Mouse (Mus musculus) MEL (cell line): ENCODE data around the gene Btbd1. TPM values are rescaled to one million over a fixed set of nuclear protein-coding genes. Genes with fewer than 3 reads are reported as not detected.

Experiments
- DNase-seq: peaks from one replicate; pipeline ENCODE4 v3.0.0; 2011; ENCODE audit warnings: low read depth, low spot score
- H3K27ac ChIP-seq: 2 replicates; pipeline ENCODE4 v1.5.1; 2012; ENCODE audit warnings: low read depth, mild to moderate bottlenecking, control low read depth, low read length, moderate library complexity; ENCODE audit not compliant: control insufficient read depth
- H3K27me3 ChIP-seq, 2 experiments: fragments of 150-350 bp in 1 of 2; sonication (generic) in 1 of 2; 2 replicates each; pipeline ENCODE4 v1.6.1; 2012; ENCODE audit warnings: low read length in 2 of 2, mild to moderate bottlenecking in 2 of 2, improper control_type of control experiment in 1 of 2, moderate library complexity in 1 of 2; ENCODE audit not compliant: insufficient read depth in 2 of 2, control insufficient read depth in 1 of 2
- H3K36me3 ChIP-seq, 2 experiments: 2 replicates each; pipeline ENCODE4 v1.6.1; 2012 to 2014; ENCODE audit warnings: low read length in 2 of 2, improper control_type of control experiment in 1 of 2, inconsistent platforms in 1 of 2, mild to moderate bottlenecking in 1 of 2; ENCODE audit not compliant: insufficient read depth in 2 of 2, control insufficient read depth in 1 of 2
- H3K4me1 ChIP-seq, 2 experiments: fragments of 150-350 bp in 1 of 2; sonication (generic) in 1 of 2; 2 replicates each; pipeline ENCODE4 v1.6.1; 2012; ENCODE audit warnings: low read length in 2 of 2, improper control_type of control experiment in 1 of 2, mild to moderate bottlenecking in 1 of 2; ENCODE audit not compliant: insufficient read depth in 2 of 2, control insufficient read depth in 1 of 2
- H3K4me3 ChIP-seq, 2 experiments: fragments of 150-350 bp in 1 of 2; sonication (generic) in 1 of 2; 2 replicates each; pipeline ENCODE4 v1.5.1; 2012; ENCODE audit warnings: low read depth in 2 of 2, low read length in 2 of 2, mild to moderate bottlenecking in 2 of 2, moderate library complexity in 2 of 2, control low read depth in 1 of 2, improper control_type of control experiment in 1 of 2; ENCODE audit not compliant: control insufficient read depth in 1 of 2, insufficient read depth in 1 of 2
- H3K79me2 ChIP-seq: 2 replicates; pipeline ENCODE4 v1.6.1; 2012; ENCODE audit warnings: mild to moderate bottlenecking, low read length, moderate library complexity; ENCODE audit not compliant: control insufficient read depth, poor library complexity, insufficient read depth
- H3K9ac ChIP-seq: 2 replicates; pipeline ENCODE4 v1.6.1; 2012; ENCODE audit warnings: low read depth, mild to moderate bottlenecking, control low read depth, low read length, moderate library complexity; ENCODE audit not compliant: control insufficient read depth, poor library complexity, severe bottlenecking
- H3K9me3 ChIP-seq: fragments of 150-350 bp; sonication (generic); replicated peaks from 2 replicates; pipeline ENCODE4 v1.6.1; 2012; ENCODE audit warnings: mild to moderate bottlenecking, low read length, improper control_type of control experiment, moderate library complexity; ENCODE audit not compliant: insufficient read depth
- BHLHE40 ChIP-seq: IDR thresholded peaks from 2 replicates; pipeline ENCODE4 v1.6.1; 2012; ENCODE audit warnings: low read depth, mild to moderate bottlenecking, inconsistent platforms, low read length, improper control_type of control experiment, borderline replicate concordance
- CHD1 ChIP-seq: IDR thresholded peaks from 2 replicates; pipeline ENCODE4 v1.6.1; 2012; ENCODE audit warnings: low read depth, mild to moderate bottlenecking, inconsistent platforms, low read length, improper control_type of control experiment
- CHD2 ChIP-seq: IDR thresholded peaks from 2 replicates; pipeline ENCODE4 v1.6.1; 2011; ENCODE audit warnings: low read length, improper control_type of control experiment
- CTCF ChIP-seq, 3 experiments: IDR thresholded peaks in 2 of 3; conservative IDR thresholded peaks in 1 of 3; 2 replicates each; pipeline ENCODE4 v1.5.1; 2011 to 2012; ENCODE audit warnings: low read length in 3 of 3, low read depth in 2 of 3, mild to moderate bottlenecking in 2 of 3, improper control_type of control experiment in 1 of 3, inconsistent platforms in 1 of 3, mixed read lengths in 1 of 3, moderate library complexity in 1 of 3; ENCODE audit not compliant: control insufficient read depth in 1 of 3, insufficient read depth in 1 of 3, poor library complexity in 1 of 3, severe bottlenecking in 1 of 3
- E2F4 ChIP-seq: IDR thresholded peaks from 2 replicates; pipeline ENCODE4 v1.6.1; 2011; ENCODE audit warnings: low read depth, low read length, improper control_type of control experiment, borderline replicate concordance
- EP300 ChIP-seq, 2 experiments: IDR thresholded peaks; 2 replicates each; pipeline ENCODE4 v1.6.1; 2011; ENCODE audit warnings: improper control_type of control experiment in 2 of 2, low read length in 2 of 2, low read depth in 1 of 2, mild to moderate bottlenecking in 1 of 2
- ETS1 ChIP-seq: IDR thresholded peaks from 2 replicates; pipeline ENCODE4 v1.6.1; 2012; ENCODE audit warnings: low read depth, mild to moderate bottlenecking, inconsistent platforms, low read length, improper control_type of control experiment, moderate library complexity
- GATA1 ChIP-seq: IDR thresholded peaks from 2 replicates; pipeline ENCODE4 v1.6.1; 2011; ENCODE audit warnings: low read depth, low read length, improper control_type of control experiment
- JUND ChIP-seq: IDR thresholded peaks from 2 replicates; pipeline ENCODE4 v1.6.1; 2011; ENCODE audit warnings: low read depth, mild to moderate bottlenecking, improper control_type of control experiment, low read length
- KAT2A ChIP-seq: conservative IDR thresholded peaks from 2 replicates; pipeline ENCODE4 v1.6.1; 2012; ENCODE audit warnings: low read depth, low read length, improper control_type of control experiment, inconsistent platforms
- MAFK ChIP-seq: IDR thresholded peaks from 2 replicates; pipeline ENCODE4 v1.6.1; 2011; ENCODE audit warnings: low read depth, mild to moderate bottlenecking, low read length, improper control_type of control experiment, borderline replicate concordance
- MAX ChIP-seq: IDR thresholded peaks from 2 replicates; pipeline ENCODE4 v1.6.1; 2011; ENCODE audit warnings: low read length, improper control_type of control experiment
- MEF2A ChIP-seq: IDR thresholded peaks from 2 replicates; pipeline ENCODE4 v1.6.1; 2014; ENCODE audit warnings: low read depth, mild to moderate bottlenecking, inconsistent platforms, low read length, improper control_type of control experiment; ENCODE audit not compliant: poor library complexity, insufficient replicate concordance, severe bottlenecking; ENCODE audit errors: extremely low read depth
- MXI1 ChIP-seq: IDR thresholded peaks from 2 replicates; pipeline ENCODE4 v1.6.1; 2011; ENCODE audit warnings: mild to moderate bottlenecking, low read depth, low read length, improper control_type of control experiment
- MYC ChIP-seq: IDR thresholded peaks from 2 replicates; pipeline ENCODE4 v1.6.1; 2011; ENCODE audit warnings: low read depth, mild to moderate bottlenecking, low read length, improper control_type of control experiment, moderate library complexity
- POLR2A ChIP-seq, 2 experiments: IDR thresholded peaks; 2 replicates each; pipeline ENCODE4 v1.6.1; 2011 to 2012; ENCODE audit warnings: low read length in 2 of 2, mild to moderate bottlenecking in 2 of 2, control low read depth in 1 of 2, improper control_type of control experiment in 1 of 2, low read depth in 1 of 2, moderate library complexity in 1 of 2; ENCODE audit not compliant: control insufficient read depth in 1 of 2, insufficient read depth in 1 of 2, poor library complexity in 1 of 2
- POLR2AphosphoS5 ChIP-seq: IDR thresholded peaks from 2 replicates; pipeline ENCODE4 v1.6.1; 2012; ENCODE audit warnings: low read depth, borderline replicate concordance, mild to moderate bottlenecking, inconsistent platforms, low read length, moderate library complexity, mixed read lengths
- RCOR1 ChIP-seq: IDR thresholded peaks from 2 replicates; pipeline ENCODE4 v1.6.1; 2012; ENCODE audit warnings: low read depth, mild to moderate bottlenecking, inconsistent platforms, low read length, improper control_type of control experiment
- SMC3 ChIP-seq: IDR thresholded peaks from 2 replicates; pipeline ENCODE4 v1.6.1; 2011; ENCODE audit warnings: low read depth, low read length, improper control_type of control experiment
- TBP ChIP-seq: IDR thresholded peaks from 2 replicates; pipeline ENCODE4 v1.8.0; 2011; ENCODE audit warnings: low read depth, low read length, improper control_type of control experiment
- TCF12 ChIP-seq: IDR thresholded peaks from 2 replicates; pipeline ENCODE4 v1.6.1; 2014; ENCODE audit warnings: low read depth, mild to moderate bottlenecking, inconsistent platforms, low read length, improper control_type of control experiment, moderate library complexity
- UBTF ChIP-seq: IDR thresholded peaks from 2 replicates; pipeline ENCODE4 v1.6.1; 2012; ENCODE audit warnings: low read depth, mild to moderate bottlenecking, inconsistent platforms, low read length, improper control_type of control experiment, moderate library complexity, borderline replicate concordance; ENCODE audit not compliant: insufficient read depth
- USF1 ChIP-seq: IDR thresholded peaks from 2 replicates; pipeline ENCODE4 v1.6.1; 2014; ENCODE audit warnings: low read depth, mild to moderate bottlenecking, inconsistent platforms, low read length, improper control_type of control experiment, moderate library complexity
- ZKSCAN1 ChIP-seq: IDR thresholded peaks from 2 replicates; pipeline ENCODE4 v1.6.1; 2012; ENCODE audit warnings: low read depth, mild to moderate bottlenecking, inconsistent platforms, low read length, improper control_type of control experiment, moderate library complexity
- ZNF384 ChIP-seq: IDR thresholded peaks from 2 replicates; pipeline ENCODE4 v1.6.1; 2012; ENCODE audit warnings: low read depth, mild to moderate bottlenecking, inconsistent platforms, low read length, improper control_type of control experiment
- polyA plus RNA-seq, 2 experiments: library from polyadenylated mRNA; stranded (reverse) in 1 of 2; unstranded in 1 of 2; fragments of >175 nt in 1 of 2; fragments of >200 nt in 1 of 2; gene quantifications; 2 replicates each; pipeline versions ENCODE4 v1.2.1 to v1.2.4; 2012; ENCODE audit warnings: low replicate concordance in 2 of 2, low read depth in 1 of 2; ENCODE audit not compliant: insufficient read length in 2 of 2, insufficient read depth in 1 of 2, missing spikeins in 1 of 2
- total RNA-seq: library from RNA; depleted of rRNA; stranded (reverse); fragments of 300-350 nt; gene quantifications from 2 replicates; pipeline ENCODE4 v1.2.3, GENCODE M21; 2012

Btbd1 gene
- total and polyA plus RNA-seq, 3 experiments = 31.0 to 62.0 TPM; not detected in 1

DNA sequence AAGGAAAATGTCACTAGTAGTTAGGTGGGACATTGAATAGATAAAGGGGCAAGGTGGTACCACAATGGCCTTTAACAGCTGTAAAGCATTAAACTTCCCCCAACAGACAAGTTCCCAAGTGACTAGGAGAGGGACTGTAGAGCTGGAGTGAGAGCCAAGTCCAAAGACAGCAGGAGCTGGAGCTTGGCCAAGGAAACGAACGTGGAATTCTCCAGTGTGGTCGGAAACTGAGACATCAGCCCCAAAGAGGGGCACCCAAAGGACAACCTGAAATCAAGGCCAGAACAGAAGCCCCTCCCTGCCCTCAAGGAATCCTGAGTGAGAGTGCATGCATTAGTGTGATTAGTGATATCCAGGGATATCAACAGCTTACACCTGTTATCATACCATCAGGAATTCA lies 3.9 kb downstream of the Btbd1 start:
- Histone ChIP-seq H3K9ac (no peak overlapping the region), H3K27ac (no peak overlapping the region), H3K9me3 (no peaks in the 10 kb centered on the region), H3K36me3 (peaks cover 1 to 17% of the 10 kb centered on the region in 2 experiments; a peak in 2 of 4 replicates), H3K4me3 (no peak overlapping the region), H3K27me3 (no peaks in the 10 kb centered on the region), H3K79me2 (peaks cover 48% of the 10 kb centered on the region)
- DNase-seq = no peak
- TF ChIP-seq JUND = no peak
- TF ChIP-seq CHD2 = no peak
- TF ChIP-seq ETS1 = no peak
- TF ChIP-seq UBTF = no peak
- TF ChIP-seq KAT2A = no peak
- TF ChIP-seq USF1 = no peak
- TF ChIP-seq, all 39 proteins: peak for 0
- H3K4me1 ChIP-seq = peaks cover 0 to 18% of the 10 kb centered on the region in 2 experiments

GRCm38 (mm10) chr7:81824906-81825305 lies 4.3 kb downstream of the Btbd1 start:
- no peak for TF ChIP-seq POLR2A (IDR thresholded peaks at IDR 0.05; ENCODE audit: control insufficient read depth in 1 of 2, insufficient read depth in 1 of 2, low read depth in 1 of 2, low read length in 2 of 2, poor library complexity in 1 of 2)
- TF ChIP-seq MAFK = no peak
- peak; percentile 54; the same call in 1 of the 2 replicates for TF ChIP-seq RCOR1
- TF ChIP-seq E2F4 = no peak
- TF ChIP-seq SMC3 = no peak
- no peak for TF ChIP-seq MXI1
- TF ChIP-seq MAX = no peak
- TF ChIP-seq, all 39 proteins: peak for 1
- Histone ChIP-seq H3K4me3 (no peak overlapping the region), H3K36me3 (peaks cover 1 to 17% of the 10 kb centered on the region in 2 experiments; a peak in 2 of 4 replicates), H3K27ac (no peak overlapping the region), H3K9ac (no peak overlapping the region), H3K9me3 (no peaks in the 10 kb centered on the region), H3K79me2 (peaks cover 48% of the 10 kb centered on the region), H3K27me3 (no peaks in the 10 kb centered on the region), H3K4me1 (peaks cover 0 to 16% of the 10 kb centered on the region in 2 experiments)
- no peak for DNase-seq

DNA sequence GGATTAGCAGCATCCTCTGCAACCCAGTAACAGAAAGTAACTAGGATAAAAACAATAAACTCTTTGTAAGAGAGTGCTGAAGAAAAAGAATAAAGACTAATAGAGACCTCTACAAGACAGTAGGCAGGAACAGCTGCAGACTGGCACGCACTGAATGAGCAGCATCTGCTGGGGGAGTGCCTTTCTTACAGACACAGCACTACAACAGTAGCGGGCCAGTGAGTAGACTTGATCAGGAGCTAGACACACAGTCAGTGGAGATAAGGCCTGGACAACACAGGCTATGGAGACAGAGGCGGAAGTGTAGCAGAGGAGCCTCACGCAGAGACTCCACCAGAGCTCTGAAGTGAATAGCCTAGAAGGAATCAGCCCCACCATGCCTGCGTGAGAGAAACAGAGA lies 23.2 kb downstream of the Btbd1 start:
- no peak overlapping the region for H3K4me3 ChIP-seq
- no peaks in the 10 kb centered on the region for H3K4me1 ChIP-seq
- no peaks in the 10 kb centered on the region; the same call in 1 of the 2 replicates for H3K79me2 ChIP-seq
- no peaks in the 10 kb centered on the region for H3K27me3 ChIP-seq
- no peaks in the 10 kb centered on the region for H3K9me3 ChIP-seq
- peaks cover 0 to 29% of the 10 kb centered on the region in 2 experiments; a peak in 2 of 4 replicates for H3K36me3 ChIP-seq
- H3K27ac ChIP-seq = no peak overlapping the region
- no peak overlapping the region for H3K9ac ChIP-seq
- no peak for DNase-seq
- no peak for TF ChIP-seq ZKSCAN1
- TF ChIP-seq POLR2AphosphoS5 = no peak
- no peak for TF ChIP-seq MEF2A
- no peak for TF ChIP-seq RCOR1
- TF ChIP-seq BHLHE40 = no peak
- no peak for TF ChIP-seq CHD1
- TF ChIP-seq MYC = no peak
- TF ChIP-seq ZNF384 = no peak
- no peak for TF ChIP-seq EP300 (IDR thresholded peaks at IDR 0.05; ENCODE audit: low read depth in 1 of 2, low read length in 2 of 2)
- no peak for TF ChIP-seq JUND
- no peak for TF ChIP-seq TBP
- no peak for TF ChIP-seq UBTF
- TF ChIP-seq POLR2A (IDR thresholded peaks at IDR 0.05; ENCODE audit: control insufficient read depth in 1 of 2, insufficient read depth in 1 of 2, low read depth in 1 of 2, low read length in 2 of 2, poor library complexity in 1 of 2) = no peak
- no peak for TF ChIP-seq MAFK
- no peak for TF ChIP-seq USF1
- TF ChIP-seq GATA1 = no peak
- no peak for TF ChIP-seq CTCF (IDR thresholded peaks at IDR 0.05 in 2 of 3, conservative IDR thresholded peaks at IDR 0.05 in 1 of 3; ENCODE audit: control insufficient read depth in 1 of 3, insufficient read depth in 1 of 3, low read depth in 2 of 3, low read length in 3 of 3, poor library complexity in 1 of 3, severe bottlenecking in 1 of 3)
- no peak for TF ChIP-seq TCF12
- no peak for TF ChIP-seq MXI1
